Mouse (Mus musculus): ENCODE results near the gene Slc4a1ap.

GRCm38 (mm10) chr5:31602377-31602776, 75.6 kb downstream of the Slc4a1ap start:
- TF ChIP-seq CTCF (IDR thresholded peaks at IDR 0.05; ENCODE audit: control insufficient read depth, insufficient read depth, insufficient read length) (no peak), MAX (IDR thresholded peaks at IDR 0.05) (no peak), USF1 (IDR thresholded peaks at IDR 0.05; ENCODE audit: low read depth) (no peak), FOSL1 (IDR thresholded peaks at IDR 0.05; ENCODE audit: insufficient read depth, low read length, poor library complexity, severe bottlenecking) (no peak), CEBPB (IDR thresholded peaks at IDR 0.05; ENCODE audit: low read depth) (peak; percentile 93), MYOD1 (IDR thresholded peaks at IDR 0.05; ENCODE audit: control insufficient read depth, insufficient read length, low read depth) (peak; percentile 65)
